Mouse (Mus musculus): ENCODE measurements at regions not wholly inside any gene's neighbourhood (a gene's known extent, or its start where the extent isn't known, plus 50 kb on each side); places are given as distances from the start of the nearest gene placed in this dataset.

DNA sequence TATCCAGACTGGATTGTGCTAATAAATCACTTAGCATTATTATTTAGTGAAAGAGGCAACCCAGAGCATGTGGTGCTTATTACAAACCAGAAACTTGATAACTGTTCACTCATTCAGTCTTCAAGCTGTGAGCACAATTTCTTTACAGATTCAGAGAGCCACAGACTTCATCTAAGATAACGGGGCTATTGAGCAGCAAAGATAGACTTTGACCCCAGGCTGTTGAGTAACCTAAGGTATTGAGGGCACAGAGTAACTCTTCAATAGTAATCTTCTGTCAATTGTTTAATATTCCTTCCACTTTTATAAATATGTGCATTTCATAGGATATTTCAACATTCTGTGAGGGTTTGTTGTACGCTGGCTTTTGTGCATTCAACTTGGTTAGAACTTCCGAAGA lies 76.5 kb upstream of the Cyyr1 start:
- Histone ChIP-seq H3K9ac (ENCODE audit: low read length) (no peak overlapping the region), H3K36me3 (ENCODE audit: control insufficient read depth, insufficient read depth, low read length) (no peaks in the 10 kb centered on the region), H3K4me2 (replicated peaks; ENCODE audit: low read depth) (no peak overlapping the region), H3K27ac (replicated peaks) (no peak overlapping the region), H3K27me3 (ENCODE audit: control insufficient read depth, insufficient read depth, low read length) (no peaks in the 10 kb centered on the region), H3K4me3 (ENCODE audit: low read depth, low read length) (no peak overlapping the region), H3K9me3 (ENCODE audit: control insufficient read depth, low read length) (no peaks in the 10 kb centered on the region), H3K4me1 (replicated peaks; ENCODE audit: control insufficient read depth, insufficient read depth) (no peaks in the 10 kb centered on the region)
- 74% methylated on average over 3 of the region's 3 CpGs for WGBS
- TF ChIP-seq CTCF (IDR thresholded peaks at IDR 0.05; ENCODE audit: low read depth) (no peak), EP300 (optimal IDR thresholded peaks at IDR 0.05) (no peak)
- ATAC-seq (ENCODE audit: low FRiP score, low TSS enrichment) (no peak), DNase-seq (ENCODE audit: low spot score) (no peak)

DNA sequence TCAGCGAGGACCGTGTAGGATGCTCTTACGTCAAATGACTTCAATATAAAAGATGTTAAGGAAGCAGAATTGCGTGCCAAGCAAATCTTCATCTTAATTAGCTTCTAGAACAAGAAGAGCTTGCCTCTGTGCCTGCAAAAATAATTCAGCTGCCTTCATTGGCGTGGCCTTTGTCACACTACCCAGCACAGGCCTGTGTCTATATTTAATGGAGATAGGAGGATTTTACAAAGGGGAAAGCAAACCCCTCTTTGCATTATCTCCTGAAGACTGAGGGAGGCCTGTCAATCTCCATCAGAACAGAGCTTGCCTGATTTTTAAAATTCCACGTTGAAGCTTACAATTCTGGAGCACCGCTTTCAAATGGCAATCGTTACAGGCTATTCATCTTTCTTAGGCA lies 71.3 kb upstream of the Cyyr1 start:
- no peak overlapping the region for H3K27ac ChIP-seq (replicated peaks)
- H3K4me2 ChIP-seq (replicated peaks; ENCODE audit: low read depth): no peak overlapping the region
- no peak for DNase-seq (ENCODE audit: low spot score)
- TF ChIP-seq CTCF (IDR thresholded peaks at IDR 0.05; ENCODE audit: low read depth): no peak
- TF ChIP-seq EP300 (optimal IDR thresholded peaks at IDR 0.05): no peak
- 72% methylated on average over 8 of the region's 8 CpGs for WGBS
- H3K9ac ChIP-seq (ENCODE audit: low read length): no peak overlapping the region
- H3K4me1 ChIP-seq (replicated peaks; ENCODE audit: control insufficient read depth, insufficient read depth): no peaks in the 10 kb centered on the region
- no peak overlapping the region for H3K4me3 ChIP-seq (ENCODE audit: low read depth, low read length)
- no peaks in the 10 kb centered on the region for H3K27me3 ChIP-seq (ENCODE audit: control insufficient read depth, insufficient read depth, low read length)
- no peaks in the 10 kb centered on the region for H3K36me3 ChIP-seq (ENCODE audit: control insufficient read depth, insufficient read depth, low read length)
- ATAC-seq (ENCODE audit: low FRiP score, low TSS enrichment): no peak
- no peaks in the 10 kb centered on the region for H3K9me3 ChIP-seq (ENCODE audit: control insufficient read depth, low read length)

DNA sequence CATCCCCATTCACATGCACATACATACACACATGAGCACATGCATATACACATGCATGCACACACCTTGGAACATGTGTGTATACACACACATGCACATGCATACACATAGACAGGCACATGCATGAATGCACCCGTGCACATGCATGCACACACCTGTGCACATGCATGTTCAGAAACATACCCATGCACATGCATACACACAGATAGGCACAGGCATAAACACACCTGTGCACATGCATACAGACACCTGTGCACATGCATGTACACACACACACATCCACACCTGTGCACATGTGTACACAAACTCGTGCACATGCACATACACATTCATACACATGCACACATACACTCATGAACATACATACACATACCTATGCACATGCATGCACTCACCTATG lies 50.9 kb upstream of the Cyyr1 start:
- TF ChIP-seq EP300 (optimal IDR thresholded peaks at IDR 0.05) (no peak), CTCF (IDR thresholded peaks at IDR 0.05; ENCODE audit: low read depth) (no peak)
- Histone ChIP-seq H3K9ac (ENCODE audit: low read length) (no peak overlapping the region), H3K27me3 (ENCODE audit: control insufficient read depth, insufficient read depth, low read length) (no peaks in the 10 kb centered on the region), H3K27ac (replicated peaks) (no peak overlapping the region), H3K4me2 (replicated peaks; ENCODE audit: low read depth) (no peak overlapping the region), H3K9me3 (ENCODE audit: control insufficient read depth, low read length) (no peaks in the 10 kb centered on the region), H3K4me3 (ENCODE audit: low read depth, low read length) (no peak overlapping the region), H3K36me3 (ENCODE audit: control insufficient read depth, insufficient read depth, low read length) (no peaks in the 10 kb centered on the region), H3K4me1 (replicated peaks; ENCODE audit: control insufficient read depth, insufficient read depth) (no peaks in the 10 kb centered on the region)
- WGBS: 77% methylated on average over 2 of the region's 2 CpGs
- DNase-seq (ENCODE audit: low spot score): no peak
- ATAC-seq (ENCODE audit: low FRiP score, low TSS enrichment): no peak
